Mouse (Mus musculus): ENCODE measurements around the gene Ctsf. TPM values are rescaled to one million over a fixed set of nuclear protein-coding genes. Genes with fewer than 3 reads are reported as not detected.
A peak's percentile ranks its signal among the peaks of the same experiment; 100 is the strongest.

Ctsf gene
- polyA plus RNA-seq, 1 experiment from 2014 or later: 41.8 TPM

DNA sequence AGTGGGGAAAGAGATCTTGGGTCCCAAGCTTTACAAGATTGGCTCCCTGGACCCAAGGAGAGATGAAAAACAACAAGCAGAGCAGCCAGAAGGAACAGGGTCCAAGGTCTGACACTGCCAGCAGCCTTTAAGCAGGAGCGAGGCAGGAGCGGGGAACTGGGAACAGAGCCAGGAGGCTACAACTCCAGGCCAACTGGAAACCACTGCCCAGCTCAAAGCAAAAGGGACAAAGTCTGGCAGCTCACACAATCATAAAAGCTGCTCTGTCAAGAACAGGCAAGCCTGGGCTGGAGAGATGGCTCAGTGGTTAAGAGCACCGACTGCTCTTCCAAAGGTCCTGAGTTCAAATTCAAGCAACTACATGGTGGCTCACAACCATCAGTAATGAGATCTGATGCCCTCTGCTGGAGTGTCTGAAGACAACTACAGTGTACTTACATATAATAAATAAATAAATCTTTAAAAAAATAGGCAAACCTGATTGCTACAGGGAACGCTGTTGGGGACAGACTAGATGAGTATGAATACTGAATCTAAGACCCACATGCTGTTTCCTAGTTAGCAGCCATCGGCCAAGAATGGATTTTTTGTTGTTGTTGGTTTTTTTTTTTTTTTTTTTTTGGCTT lies 34.1 kb upstream of the Ctsf start:
- Histone ChIP-seq H3K27me3 (ENCODE audit: control insufficient read depth, insufficient read depth, low read length) (no peaks in the 10 kb centered on the region), H3K4me1 (ENCODE audit: control insufficient read depth, insufficient read depth, low read length) (no peaks in the 10 kb centered on the region), H3K4me2 (ENCODE audit: low read depth) (no peak overlapping the region), H3K9me3 (ENCODE audit: control insufficient read depth, low read length) (no peaks in the 10 kb centered on the region), H3K9ac (ENCODE audit: low read length) (no peak overlapping the region), H3K36me3 (ENCODE audit: control insufficient read depth, insufficient read depth, low read length) (0 out of 2 replicates have a peak, but pooled peaks cover 3% of the 10 kb centered on the region), H3K27ac (ENCODE audit: low read depth, low read length) (no peak overlapping the region), H3K4me3 (ENCODE audit: low read depth, low read length) (no peak overlapping the region)
- ATAC-seq (ENCODE audit: insufficient read depth, low FRiP score, low TSS enrichment) (no peak), DNase-seq (ENCODE audit: low spot score) (no peak)
- WGBS: 92% methylated on average over 5 of the region's 5 CpGs

DNA sequence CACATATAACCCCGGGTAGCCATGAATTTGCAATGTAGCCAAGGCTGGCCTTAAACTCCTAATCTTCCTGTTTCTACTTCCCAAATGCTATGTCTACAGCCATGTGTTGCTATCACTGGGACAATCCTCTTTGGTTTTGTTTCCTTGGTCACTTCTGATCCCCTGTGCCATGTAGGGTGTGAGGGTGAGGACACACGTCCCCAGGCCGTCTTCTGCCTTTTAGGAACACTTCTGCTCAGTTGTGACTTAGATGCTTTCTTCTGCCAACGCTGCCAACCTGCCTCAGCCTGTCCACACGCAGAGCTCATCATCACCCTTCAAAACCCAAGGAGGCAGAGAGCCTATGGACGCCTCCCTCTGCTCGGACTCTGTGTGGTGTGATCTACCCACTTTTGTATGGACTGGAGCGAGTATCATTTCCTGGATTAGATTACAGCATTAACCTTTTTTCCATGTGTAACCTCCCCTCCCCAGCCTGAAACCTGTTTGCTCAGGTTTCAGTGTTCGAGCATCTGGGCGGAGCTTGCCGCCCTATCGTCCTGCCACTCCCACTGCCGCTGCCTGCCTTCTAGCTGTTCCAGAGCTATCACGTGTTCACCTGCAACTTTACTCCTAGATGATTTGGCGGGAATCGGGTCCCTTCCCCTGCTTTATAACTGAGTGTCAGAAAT lies 26.4 kb upstream of the Ctsf start:
- 0 out of 2 replicates have a peak, but pooled peaks cover 3% of the 10 kb centered on the region for H3K36me3 ChIP-seq (ENCODE audit: control insufficient read depth, insufficient read depth, low read length)
- no peak overlapping the region for H3K4me2 ChIP-seq (ENCODE audit: low read depth)
- no peak for ATAC-seq (ENCODE audit: insufficient read depth, low FRiP score, low TSS enrichment)
- DNase-seq (ENCODE audit: low spot score): no peak
- H3K4me1 ChIP-seq (ENCODE audit: control insufficient read depth, insufficient read depth, low read length): no peaks in the 10 kb centered on the region
- 58% methylated on average over 16 of the region's 16 CpGs for WGBS
- no peak overlapping the region for H3K4me3 ChIP-seq (ENCODE audit: low read depth, low read length)
- no peak overlapping the region for H3K9ac ChIP-seq (ENCODE audit: low read length)
- H3K27me3 ChIP-seq (ENCODE audit: control insufficient read depth, insufficient read depth, low read length): no peaks in the 10 kb centered on the region
- H3K9me3 ChIP-seq (ENCODE audit: control insufficient read depth, low read length): no peaks in the 10 kb centered on the region
- H3K27ac ChIP-seq (ENCODE audit: low read depth, low read length): no peak overlapping the region

DNA sequence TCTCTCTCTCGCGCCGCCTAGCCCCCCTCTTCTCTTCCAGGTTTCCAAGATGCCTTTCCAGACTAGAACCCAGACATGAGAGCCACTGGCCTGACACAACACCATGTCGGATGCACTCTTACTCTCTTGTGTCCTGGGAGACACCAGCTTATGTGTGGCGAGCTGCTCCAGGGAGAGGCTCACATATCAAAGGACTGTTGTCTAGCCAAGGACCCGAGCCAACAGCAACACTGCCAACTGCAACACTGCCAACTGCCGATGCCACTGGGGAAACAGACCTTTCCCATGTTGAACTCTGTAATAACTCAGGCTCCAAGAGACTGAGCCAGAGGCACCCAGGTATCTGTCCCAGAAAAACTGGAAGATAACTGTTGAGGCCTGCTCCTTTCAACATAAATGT lies 25.8 kb upstream of the Ctsf start:
- ATAC-seq (ENCODE audit: insufficient read depth, low FRiP score, low TSS enrichment): no peak
- H3K9me3 ChIP-seq (ENCODE audit: control insufficient read depth, low read length): no peaks in the 10 kb centered on the region
- 64% methylated on average over 7 of the region's 7 CpGs for WGBS

DNA sequence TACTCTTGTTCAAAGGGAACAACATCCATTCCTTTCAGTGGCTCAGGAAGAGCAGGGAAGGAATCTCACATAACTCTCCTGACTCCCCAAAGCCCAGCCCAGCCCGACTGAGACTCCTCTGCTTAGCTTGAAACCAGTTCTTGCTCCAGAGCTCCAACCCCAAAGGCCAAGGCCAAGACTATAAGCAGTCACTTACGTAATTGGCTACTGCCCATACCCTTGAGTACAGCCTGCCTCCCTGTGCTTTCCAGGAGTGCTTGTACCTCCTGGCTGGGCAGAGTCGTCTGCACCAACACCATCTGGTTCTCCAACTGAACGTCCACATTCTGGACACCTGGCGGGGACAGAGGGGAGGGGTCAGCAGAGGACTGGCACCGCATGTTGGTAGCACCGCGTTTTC lies 21.0 kb upstream of the Ctsf start:
- H3K4me2 ChIP-seq (ENCODE audit: low read depth): no peak overlapping the region
- ATAC-seq (ENCODE audit: insufficient read depth, low FRiP score, low TSS enrichment) (no peak), DNase-seq (ENCODE audit: low spot score) (no peak)
- H3K9me3 ChIP-seq (ENCODE audit: control insufficient read depth, low read length): no peaks in the 10 kb centered on the region
- no peak overlapping the region for H3K27ac ChIP-seq (ENCODE audit: low read depth, low read length)
- H3K36me3 ChIP-seq (ENCODE audit: control insufficient read depth, insufficient read depth, low read length): no peaks in the 10 kb centered on the region
- no peak overlapping the region for H3K9ac ChIP-seq (ENCODE audit: low read length)
- H3K27me3 ChIP-seq (ENCODE audit: control insufficient read depth, insufficient read depth, low read length): no peaks in the 10 kb centered on the region
- H3K4me1 ChIP-seq (ENCODE audit: control insufficient read depth, insufficient read depth, low read length): peaks cover 7% of the 10 kb centered on the region; the same call in 1 of the 2 replicates
- 87% methylated on average over 8 of the region's 8 CpGs for WGBS
- no peak overlapping the region for H3K4me3 ChIP-seq (ENCODE audit: low read depth, low read length)

More for the DNA sequence above, 25.8 kb upstream of the Ctsf start:
- Histone ChIP-seq H3K4me1 (ENCODE audit: control insufficient read depth, insufficient read depth, low read length) (no peaks in the 10 kb centered on the region), H3K9ac (ENCODE audit: low read length) (no peak overlapping the region), H3K27ac (ENCODE audit: low read depth, low read length) (no peak overlapping the region), H3K36me3 (ENCODE audit: control insufficient read depth, insufficient read depth, low read length) (0 out of 2 replicates have a peak, but pooled peaks cover 3% of the 10 kb centered on the region), H3K4me3 (ENCODE audit: low read depth, low read length) (no peak overlapping the region), H3K4me2 (ENCODE audit: low read depth) (no peak overlapping the region), H3K27me3 (ENCODE audit: control insufficient read depth, insufficient read depth, low read length) (no peaks in the 10 kb centered on the region)
- no peak for DNase-seq (ENCODE audit: low spot score)

DNA sequence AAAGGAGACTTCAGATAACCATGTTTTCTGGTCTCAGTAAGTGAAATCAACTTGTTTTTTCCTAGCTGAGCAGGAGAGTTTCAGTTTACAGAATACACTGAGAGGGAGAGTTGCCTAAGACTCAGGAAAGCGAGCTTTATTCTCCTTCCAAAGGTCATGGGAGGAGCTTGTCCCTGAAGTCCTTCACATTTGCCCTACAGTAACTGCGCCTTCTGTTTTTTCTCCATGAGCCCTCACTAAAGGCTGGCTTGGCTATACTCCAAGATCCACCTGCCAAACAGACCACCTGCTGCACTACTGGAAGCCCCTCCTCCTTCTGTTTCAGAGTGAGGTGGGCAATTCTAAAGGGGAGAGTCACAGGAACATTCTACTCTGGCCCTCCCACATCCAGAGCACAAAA lies 18.8 kb upstream of the Ctsf start:
- ATAC-seq (ENCODE audit: insufficient read depth, low FRiP score, low TSS enrichment): no peak
- no peak overlapping the region for H3K27ac ChIP-seq (ENCODE audit: low read depth, low read length)
- no peak overlapping the region for H3K9ac ChIP-seq (ENCODE audit: low read length)
- H3K4me3 ChIP-seq (ENCODE audit: low read depth, low read length): no peak overlapping the region
- WGBS: 84% methylated on average over 2 of the region's 2 CpGs
- H3K4me1 ChIP-seq (ENCODE audit: control insufficient read depth, insufficient read depth, low read length): peaks cover 11% of the 10 kb centered on the region; the same call in 1 of the 2 replicates
- no peaks in the 10 kb centered on the region for H3K36me3 ChIP-seq (ENCODE audit: control insufficient read depth, insufficient read depth, low read length)
- H3K4me2 ChIP-seq (ENCODE audit: low read depth): no peak overlapping the region
- H3K9me3 ChIP-seq (ENCODE audit: control insufficient read depth, low read length): no peaks in the 10 kb centered on the region
- DNase-seq (ENCODE audit: low spot score): no peak
- H3K27me3 ChIP-seq (ENCODE audit: control insufficient read depth, insufficient read depth, low read length): peaks cover 14% of the 10 kb centered on the region

DNA sequence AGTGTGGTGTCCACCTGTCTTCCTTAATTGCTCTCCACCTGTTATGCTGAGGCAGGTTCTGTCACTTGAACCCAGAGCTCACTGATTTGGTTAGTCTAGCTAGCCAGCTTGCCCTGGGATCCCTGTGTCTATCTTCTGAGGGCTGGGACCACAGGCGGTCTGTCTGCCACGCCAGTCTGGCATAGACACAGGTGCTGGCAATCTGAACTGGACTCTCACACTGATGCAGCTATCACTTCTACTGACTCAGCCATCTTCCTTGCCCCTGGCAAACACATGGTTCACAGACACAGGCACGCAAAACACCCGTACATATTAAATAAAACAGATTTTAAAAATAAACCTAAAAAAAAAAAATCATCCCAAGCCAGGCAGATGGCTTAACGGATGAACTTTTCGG lies 17.9 kb upstream of the Ctsf start:
- H3K4me1 ChIP-seq (ENCODE audit: control insufficient read depth, insufficient read depth, low read length): peaks cover 11% of the 10 kb centered on the region; the same call in 1 of the 2 replicates
- 90% methylated on average over 6 of the region's 6 CpGs for WGBS
- no peak for ATAC-seq (ENCODE audit: insufficient read depth, low FRiP score, low TSS enrichment)
- H3K9ac ChIP-seq (ENCODE audit: low read length): no peak overlapping the region
- H3K4me2 ChIP-seq (ENCODE audit: low read depth): no peak overlapping the region
- H3K27ac ChIP-seq (ENCODE audit: low read depth, low read length): no peak overlapping the region
- H3K27me3 ChIP-seq (ENCODE audit: control insufficient read depth, insufficient read depth, low read length): peaks cover 17% of the 10 kb centered on the region
- DNase-seq (ENCODE audit: low spot score): no peak
- H3K36me3 ChIP-seq (ENCODE audit: control insufficient read depth, insufficient read depth, low read length): no peaks in the 10 kb centered on the region
- H3K4me3 ChIP-seq (ENCODE audit: low read depth, low read length): no peak overlapping the region
- H3K9me3 ChIP-seq (ENCODE audit: control insufficient read depth, low read length): no peaks in the 10 kb centered on the region

DNA sequence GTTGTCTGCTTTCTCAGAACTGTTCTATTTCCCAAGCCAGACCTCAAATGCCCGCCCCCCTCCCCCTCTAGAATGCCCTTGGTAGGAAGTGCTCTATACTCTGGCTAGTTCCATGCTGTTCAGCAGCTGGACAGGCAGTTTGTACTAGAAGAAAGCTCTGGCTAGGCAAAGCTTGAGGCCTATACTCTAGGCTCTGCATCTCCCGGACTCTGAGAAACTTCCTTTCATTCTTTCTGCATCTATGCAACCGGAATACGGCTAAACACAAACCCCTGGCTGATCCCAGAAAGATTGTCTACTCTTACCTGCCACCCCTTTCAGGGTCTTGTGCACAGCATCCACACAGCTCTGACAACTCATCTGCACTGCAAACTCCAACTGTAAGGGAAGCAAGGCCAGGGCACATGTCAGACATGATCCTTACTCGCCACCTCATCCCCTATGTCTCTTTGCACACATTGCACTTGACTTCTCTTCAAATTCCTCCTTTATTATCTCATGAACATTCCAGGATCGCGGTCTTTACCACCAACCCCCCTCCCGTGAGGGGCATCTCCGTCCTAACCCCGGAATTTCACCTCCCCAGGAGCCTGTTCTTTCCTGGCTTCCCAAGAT lies 16.3 kb upstream of the Ctsf start:
- Histone ChIP-seq H3K4me2 (ENCODE audit: low read depth) (peak overlapping the region; percentile 97), H3K27ac (ENCODE audit: low read depth, low read length) (no peak overlapping the region), H3K9ac (ENCODE audit: low read length) (peak overlapping the region; percentile 64), H3K9me3 (ENCODE audit: control insufficient read depth, low read length) (no peaks in the 10 kb centered on the region), H3K36me3 (ENCODE audit: control insufficient read depth, insufficient read depth, low read length) (no peaks in the 10 kb centered on the region), H3K27me3 (ENCODE audit: control insufficient read depth, insufficient read depth, low read length) (peaks cover 17% of the 10 kb centered on the region), H3K4me1 (ENCODE audit: control insufficient read depth, insufficient read depth, low read length) (peaks cover 11% of the 10 kb centered on the region; the same call in 1 of the 2 replicates), H3K4me3 (ENCODE audit: low read depth, low read length) (peak overlapping the region; percentile 52)
- DNase-seq (ENCODE audit: low spot score): no peak
- ATAC-seq (ENCODE audit: insufficient read depth, low FRiP score, low TSS enrichment): 0 out of 2 replicates have a peak, but pooled peaks have one; percentile 23
- 36% methylated on average over 10 of the region's 10 CpGs for WGBS

DNA sequence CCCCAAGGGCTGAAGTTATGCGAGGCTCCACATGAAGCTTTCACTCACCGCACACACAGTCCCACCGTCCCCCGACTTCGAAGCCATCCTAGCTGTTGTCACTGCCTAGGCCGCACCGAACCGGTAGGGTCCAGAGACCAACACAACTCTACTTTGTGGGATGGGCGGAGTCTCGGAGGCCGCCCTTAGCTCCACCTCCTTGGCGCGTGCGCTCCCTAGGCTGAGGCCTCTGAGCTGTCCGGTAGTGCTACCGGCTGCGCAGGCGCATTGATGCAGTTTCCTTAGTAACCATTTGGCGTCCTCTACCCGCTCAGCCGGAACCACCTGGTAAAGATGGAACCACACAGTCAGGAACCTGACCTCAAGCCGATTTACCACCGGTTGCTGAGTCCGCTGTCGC lies 15.8 kb upstream of the Ctsf start, which contains the start of the genes Ccs and Ccdc87:
Ccs (minus strand) TSS at position 184 of the 400 bp plus-strand sequence.
Ccdc87 (plus strand) TSS at position 218 of the 400 bp plus-strand sequence.
- Histone ChIP-seq H3K4me2 (ENCODE audit: low read depth) (peak within 1 kb of the TSS; percentile 97), H3K9ac (ENCODE audit: low read length) (peak within 1 kb of the TSS; percentile 64), H3K36me3 (ENCODE audit: control insufficient read depth, insufficient read depth, low read length) (no peaks in the 10 kb centered on the region), H3K27me3 (ENCODE audit: control insufficient read depth, insufficient read depth, low read length) (peaks cover 17% of the 10 kb centered on the region), H3K9me3 (ENCODE audit: control insufficient read depth, low read length) (no peaks in the 10 kb centered on the region), H3K27ac (ENCODE audit: low read depth, low read length) (no peak within 1 kb of the TSS), H3K4me3 (ENCODE audit: low read depth, low read length) (peak within 1 kb of the TSS; percentile 52), H3K4me1 (ENCODE audit: control insufficient read depth, insufficient read depth, low read length) (peaks cover 11% of the 10 kb centered on the region; the same call in 1 of the 2 replicates)
- peak; percentile 96 for DNase-seq (ENCODE audit: low spot score)
- ATAC-seq (ENCODE audit: insufficient read depth, low FRiP score, low TSS enrichment): peak; percentile 96
- under 1% methylated on average over 25 of the region's 25 CpGs for WGBS
